Mouse (Mus musculus): Measurements from ENCODE around the gene Plin3.

Plin3 gene

GRCm38 (mm10) chr17:56302363-56302996 lies 9.8 kb upstream of the Plin3 start:
- DNase-seq (ENCODE audit: low read depth, low spot score) = no peak

DNA sequence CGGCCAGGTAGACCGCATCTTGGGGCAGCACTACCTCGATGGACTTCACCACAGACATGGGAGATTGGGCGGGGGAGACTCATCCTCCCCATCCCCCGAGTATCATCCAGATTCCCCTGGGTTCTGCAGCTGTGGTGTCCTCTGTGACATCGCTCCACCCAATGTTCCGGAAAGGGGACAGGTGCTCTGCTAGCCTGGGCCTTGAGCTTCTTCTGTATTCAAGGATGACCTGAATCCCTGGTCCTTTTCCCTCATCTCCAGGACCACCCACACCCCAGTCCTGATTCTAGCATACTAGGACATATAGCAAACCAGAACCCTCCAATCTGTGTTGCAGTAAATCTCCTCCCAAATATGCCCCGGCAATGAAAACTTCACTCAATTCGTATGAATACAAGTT lies 7.5 kb upstream of the Plin3 start, which contains the start of gene Arrdc5:
Gene Arrdc5 (minus strand): TSS at position 101 of the 400 bp plus-strand sequence.
- no peak for DNase-seq (ENCODE audit: low read depth, low spot score)

DNA sequence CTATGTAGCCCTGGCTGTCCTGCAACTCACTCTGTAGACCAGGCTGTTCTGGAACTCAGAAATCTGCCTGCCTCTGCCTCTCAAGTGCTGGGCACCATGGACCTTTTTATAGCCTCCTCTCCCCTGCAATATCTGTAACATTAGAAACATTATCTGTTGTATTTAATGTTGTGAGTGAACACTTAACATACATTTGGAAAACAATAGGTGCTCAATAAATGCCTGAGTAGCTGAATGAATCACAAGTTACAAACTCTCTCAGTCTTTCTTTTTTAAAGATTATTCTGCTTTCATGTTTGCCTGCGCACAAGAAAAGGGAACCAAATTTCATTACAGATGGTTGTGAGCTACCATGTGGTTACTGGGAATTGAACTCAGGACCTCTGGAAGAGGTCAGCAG lies 5.6 kb upstream of the Plin3 start:
- DNase-seq (ENCODE audit: low read depth, low spot score) = no peak

DNA sequence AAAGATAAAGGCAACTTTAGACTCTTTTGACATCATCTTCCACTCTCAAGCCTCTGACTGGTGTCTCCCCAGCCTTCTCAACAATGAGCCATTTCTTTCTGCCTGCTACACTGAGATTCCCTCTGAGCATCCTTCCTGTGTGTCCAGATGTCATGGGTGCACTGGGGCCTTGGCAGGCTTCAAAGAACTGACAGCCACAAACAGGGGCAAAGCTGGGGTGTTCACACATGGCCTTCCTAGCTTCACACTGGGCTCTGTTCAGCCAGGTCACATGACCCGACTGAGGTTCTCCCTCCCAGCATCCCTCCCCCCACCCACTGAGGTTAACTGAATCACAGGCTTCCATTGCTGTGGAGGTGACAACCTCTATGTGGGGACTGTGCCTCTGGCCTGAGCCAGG lies 3.5 kb upstream of the Plin3 start:
- DNase-seq (ENCODE audit: low read depth, low spot score) = no peak

DNA sequence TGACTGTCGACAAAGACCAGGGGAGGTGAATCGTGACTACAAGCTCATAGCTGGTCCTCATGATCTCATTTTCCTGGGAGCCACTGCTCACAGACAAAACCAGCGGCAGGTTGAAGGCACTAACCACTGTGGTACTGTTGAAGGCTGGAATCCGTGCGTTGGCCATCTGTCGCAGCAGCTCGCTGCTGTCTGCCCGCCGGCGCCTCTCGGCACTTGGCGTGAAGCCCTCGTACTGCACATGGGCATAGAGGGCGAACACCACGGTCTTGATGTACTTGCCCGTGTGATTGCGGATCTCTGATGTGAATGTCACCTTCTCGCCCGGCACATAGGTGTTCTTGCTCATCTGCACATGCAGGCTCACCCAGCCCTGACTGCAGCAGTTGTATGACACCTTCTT lies 1.6 kb upstream of the Plin3 start:
- DNase-seq (ENCODE audit: low read depth, low spot score) = no peak

GRCm38 (mm10) chr17:56293291-56293690 lies 618 bp upstream of the Plin3 start:
- DNase-seq (ENCODE audit: low read depth, low spot score) = no peak

- DNase-seq (ENCODE audit: low read depth, low spot score) = no peak
Observed at GRCm38 (mm10) chr17:56291826-56292475, 722 bp downstream of the Plin3 start.

DNA sequence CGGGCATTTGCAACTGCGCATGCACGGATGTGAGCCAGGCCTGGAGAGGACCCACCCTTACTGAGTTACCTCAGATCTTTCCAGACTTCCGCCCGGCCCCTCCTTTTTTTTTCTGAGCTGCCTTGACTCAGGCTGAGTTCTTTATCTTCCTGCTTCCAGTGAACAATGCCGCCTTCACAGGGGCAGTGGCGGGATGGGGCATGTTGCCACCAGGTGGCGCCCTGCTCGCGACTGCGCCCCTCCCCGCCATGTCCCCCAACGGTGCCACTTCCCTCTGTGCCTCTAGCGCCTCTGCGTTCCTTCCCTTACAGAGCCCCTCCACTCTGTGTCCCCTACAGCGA lies 1.5 kb downstream of the Plin3 start:
- peak; percentile 39 for DNase-seq (ENCODE audit: low read depth, low spot score)

GRCm38 (mm10) chr17:56290388-56291170 lies 2.1 kb downstream of the Plin3 start:
- no peak for DNase-seq (ENCODE audit: low read depth, low spot score)

- DNase-seq (ENCODE audit: low read depth, low spot score) = no peak
Observed at GRCm38 (mm10) chr17:56289371-56290331, 3.0 kb downstream of the Plin3 start.

- DNase-seq (ENCODE audit: low read depth, low spot score) = no peak
Observed at GRCm38 (mm10) chr17:56288866-56289265, 3.8 kb downstream of the Plin3 start.

- no peak for DNase-seq (ENCODE audit: low read depth, low spot score)
Observed at GRCm38 (mm10) chr17:56287830-56288229, 4.8 kb downstream of the Plin3 start.

- DNase-seq (ENCODE audit: low read depth, low spot score) = no peak
Observed at GRCm38 (mm10) chr17:56285995-56286394, 6.7 kb downstream of the Plin3 start.

GRCm38 (mm10) chr17:56283316-56283715 lies 9.4 kb downstream of the Plin3 start:
- DNase-seq (ENCODE audit: low read depth, low spot score) = no peak

GRCm38 (mm10) chr17:56282802-56283201 lies 9.9 kb downstream of the Plin3 start:
- DNase-seq (ENCODE audit: low read depth, low spot score) = no peak

- no peak for DNase-seq (ENCODE audit: low read depth, low spot score)
Observed at GRCm38 (mm10) chr17:56281193-56281592, 11.5 kb downstream of the Plin3 start.

GRCm38 (mm10) chr17:56279481-56280155 lies 13.1 kb downstream of the Plin3 start:
- DNase-seq (ENCODE audit: low read depth, low spot score) = no peak

DNA sequence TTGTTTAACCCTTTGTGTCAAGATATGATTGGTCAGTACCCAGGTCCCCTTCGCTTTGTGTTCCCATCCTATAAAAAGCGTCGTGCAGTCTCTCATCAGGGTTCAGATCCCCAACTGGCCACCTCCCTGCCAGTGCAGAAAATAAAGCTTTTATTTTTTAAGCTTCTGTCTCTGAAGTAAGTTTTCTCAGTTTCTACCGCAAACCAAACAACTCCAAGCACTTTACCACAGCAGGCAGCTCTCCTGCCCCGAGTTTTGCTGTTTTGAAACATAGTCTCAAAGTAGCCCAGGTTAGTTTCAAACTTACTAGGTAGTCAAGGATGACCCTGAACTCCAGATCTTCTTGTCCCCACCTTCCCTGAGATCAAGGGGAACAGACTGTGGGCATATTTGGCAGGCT lies 14.3 kb downstream of the Plin3 start:
- no peak for DNase-seq (ENCODE audit: low read depth, low spot score)

DNA sequence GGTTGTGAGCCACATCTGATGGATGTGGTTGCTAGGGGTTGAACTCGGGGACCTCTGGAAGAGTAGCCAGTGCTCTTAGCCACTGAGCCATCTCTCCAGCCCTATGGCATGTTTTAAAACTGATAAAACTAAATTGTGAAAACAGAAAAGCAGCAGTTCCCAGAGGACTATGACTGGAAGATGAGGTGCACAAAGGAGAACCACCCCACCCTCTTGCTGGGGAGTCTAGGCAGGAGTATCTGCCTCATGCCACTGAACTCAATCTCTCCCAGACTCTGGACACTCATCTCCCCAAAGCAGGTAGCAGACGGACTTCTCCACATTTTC lies 15.1 kb downstream of the Plin3 start:
- DNase-seq (ENCODE audit: low read depth, low spot score) = no peak

GRCm38 (mm10) chr17:56276643-56277566 lies 15.8 kb downstream of the Plin3 start, which contains the start of gene Ticam1:
Ticam1 (minus strand) TSS chr17:56276786.
- peak; percentile 80 for DNase-seq (ENCODE audit: low read depth, low spot score)

Measured in retina, postnatal 7 days (tissue).